Mouse (Mus musculus) embryonic facial prominence, embryonic 11.5 days (tissue): Measurements from ENCODE around the gene Carmil3. TPM values are rescaled to one million over a fixed set of nuclear protein-coding genes. Genes with fewer than 3 reads are reported as not detected.

ENCODE experiments used
- ATAC-seq: fragments of 200-750 bp; cut with Nextera tagmentation; replicated peaks from 2 replicates; pipeline ENCODE4 v1.8.0; 2017; ENCODE audit warnings: low read depth; ENCODE audit not compliant: insufficient number of reproducible peaks, low FRiP score, low TSS enrichment
- DNase-seq: peaks from one replicate; pipeline ENCODE4 v3.0.0-alpha.2; 2015; ENCODE audit warnings: low spot score
- H3K27ac ChIP-seq: fragments of 300-500 bp; sonication (generic); replicated peaks from 2 replicates; pipeline ENCODE4 v1.5.1; 2014; ENCODE audit warnings: mild to moderate bottlenecking, low read depth, low read length, control low read depth
- H3K27me3 ChIP-seq: fragments of 300-500 bp; sonication (generic); 2 replicates; pipeline ENCODE4 v1.6.1; 2014; ENCODE audit warnings: mild to moderate bottlenecking, low read length, moderate library complexity, mixed read lengths; ENCODE audit not compliant: control insufficient read depth, insufficient read depth
- H3K36me3 ChIP-seq: fragments of 300-500 bp; sonication (generic); replicated peaks from 2 replicates; pipeline ENCODE4 v1.6.1; 2014; ENCODE audit warnings: low read depth, mild to moderate bottlenecking, low read length, moderate library complexity, mixed read lengths; ENCODE audit not compliant: control insufficient read depth, insufficient read depth
- H3K4me1 ChIP-seq: fragments of 300-500 bp; sonication (generic); 2 replicates; pipeline ENCODE4 v1.6.1; 2014; ENCODE audit warnings: low read length, mixed read lengths; ENCODE audit not compliant: control insufficient read depth, insufficient read depth
- H3K4me2 ChIP-seq: fragments of 300-500 bp; sonication (generic); 2 replicates; pipeline ENCODE4 v1.6.1; 2014; ENCODE audit warnings: low read depth, mild to moderate bottlenecking, control low read depth, low read length, moderate library complexity
- H3K4me3 ChIP-seq: fragments of 300-500 bp; sonication (generic); 2 replicates; pipeline ENCODE4 v1.5.1; 2014; ENCODE audit warnings: low read depth, low read length, control low read depth
- H3K9ac ChIP-seq: fragments of 300-500 bp; sonication (generic); replicated peaks from 2 replicates; pipeline ENCODE4 v1.6.1; 2014; ENCODE audit warnings: mild to moderate bottlenecking, control low read depth, low read length
- H3K9me3 ChIP-seq: fragments of 300-500 bp; sonication (generic); replicated peaks from 2 replicates; pipeline ENCODE4 v1.6.1; 2016; ENCODE audit warnings: mild to moderate bottlenecking, low read length, inconsistent platforms, mixed read lengths; ENCODE audit not compliant: control insufficient read depth
- WGBS: fragments of 180-500 bp; shearing (Covaris S2); extraction: QIAGEN DNeasy Blood & Tissue Kit; methylation state at CpG from one replicate; pipeline ENCODE4 v1.1.7; 2014; 5-methylcytosine and 5-hydroxymethylcytosine counted together
- polyA plus RNA-seq: library from polyadenylated mRNA; unstranded; fragments of >200 nt; fragmentation: Nextera tagmentation; extraction: Ambion mirVana; gene quantifications from 2 replicates; pipeline ENCODE4 v1.2.1, GENCODE M21; 2014

Gene Carmil3
- polyA plus RNA-seq, 1 experiment from 2014 or later, result 4.9 TPM

GRCm38 (mm10) chr14:55536116-55536745, 45.8 kb downstream of the Carmil3 start:
- WGBS, result 49% methylated on average over 6 of the region's 6 CpGs
- no peak overlapping the region for H3K4me3 ChIP-seq
- H3K4me2 ChIP-seq, result no peak overlapping the region
- H3K4me1 ChIP-seq, result no peaks in the 10 kb centered on the region
- H3K9ac ChIP-seq, result no peak overlapping the region
- H3K36me3 ChIP-seq, result no peaks in the 10 kb centered on the region
- no peak overlapping the region for H3K27ac ChIP-seq
- no peak for ATAC-seq
- peak; percentile 42 for DNase-seq
- H3K9me3 ChIP-seq, result no peaks in the 10 kb centered on the region
- no peaks in the 10 kb centered on the region for H3K27me3 ChIP-seq

- ATAC-seq, result peak; percentile 89
Observed at GRCm38 (mm10) chr14:55540067-55540786, 49.8 kb downstream of the Carmil3 start, which contains the start of gene Pck2. TSS of gene Pck2 (plus strand) at chr14:55540266.

GRCm38 (mm10) chr14:55540787-55541321, 50.4 kb downstream of the Carmil3 start:
- Histone ChIP-seq H3K4me3 (peak overlapping the region; percentile 62), H3K9ac (peak overlapping the region; percentile 77), H3K9me3 (no peaks in the 10 kb centered on the region), H3K27ac (peak overlapping the region; percentile 76), H3K4me2 (peak overlapping the region; percentile 86), H3K36me3 (no peaks in the 10 kb centered on the region; the same call in 1 of the 2 replicates), H3K4me1 (no peaks in the 10 kb centered on the region), H3K27me3 (no peaks in the 10 kb centered on the region)
- peak; percentile 67 for DNase-seq
- 8% methylated on average over 10 of the region's 10 CpGs for WGBS
- ATAC-seq, result no peak

More at GRCm38 (mm10) chr14:55540067-55540786, 49.8 kb downstream of the Carmil3 start, which contains the start of gene Pck2:
- Histone ChIP-seq H3K4me2 (peak within 1 kb of the TSS; percentile 86), H3K9me3 (no peaks in the 10 kb centered on the region), H3K4me1 (no peaks in the 10 kb centered on the region), H3K9ac (peak within 1 kb of the TSS; percentile 77), H3K4me3 (peak within 1 kb of the TSS; percentile 62), H3K27ac (peak within 1 kb of the TSS; percentile 76), H3K27me3 (no peaks in the 10 kb centered on the region), H3K36me3 (no peaks in the 10 kb centered on the region; the same call in 1 of the 2 replicates)
- WGBS, result under 1% methylated on average over 32 of the region's 32 CpGs
- DNase-seq, result peak; percentile 87

- no peak overlapping the region for H3K27ac ChIP-seq
- 95% methylated on average over 12 of the region's 12 CpGs for WGBS
- H3K36me3 ChIP-seq, result no peaks in the 10 kb centered on the region; the same call in 1 of the 2 replicates
- DNase-seq (no peak), ATAC-seq (no peak)
- H3K9ac ChIP-seq, result no peak overlapping the region
- H3K4me2 ChIP-seq, result no peak overlapping the region
- no peaks in the 10 kb centered on the region for H3K4me1 ChIP-seq
- no peak overlapping the region for H3K4me3 ChIP-seq
- H3K9me3 ChIP-seq, result no peaks in the 10 kb centered on the region
- H3K27me3 ChIP-seq, result no peaks in the 10 kb centered on the region
Observed at GRCm38 (mm10) chr14:55542268-55542667, 51.8 kb downstream of the Carmil3 start.

- no peaks in the 10 kb centered on the region for H3K4me1 ChIP-seq
- 87% methylated on average over 9 of the region's 9 CpGs for WGBS
- H3K4me3 ChIP-seq, result no peak overlapping the region
- H3K27ac ChIP-seq, result no peak overlapping the region
- no peak overlapping the region for H3K4me2 ChIP-seq
- no peaks in the 10 kb centered on the region for H3K9me3 ChIP-seq
- no peak for DNase-seq
- H3K36me3 ChIP-seq, result no peaks in the 10 kb centered on the region; the same call in none of the 2 replicates
- H3K27me3 ChIP-seq, result no peaks in the 10 kb centered on the region
- ATAC-seq, result no peak
- no peak overlapping the region for H3K9ac ChIP-seq
Observed at GRCm38 (mm10) chr14:55544334-55544733, 53.9 kb downstream of the Carmil3 start.

GRCm38 (mm10) chr14:55550191-55550590, 59.7 kb downstream of the Carmil3 start:
- DNase-seq (no peak), ATAC-seq (no peak)
- H3K27me3 ChIP-seq, result no peaks in the 10 kb centered on the region
- no peaks in the 10 kb centered on the region; the same call in 1 of the 2 replicates for H3K36me3 ChIP-seq
- WGBS, result 86% methylated on average over 6 of the region's 6 CpGs
- no peak overlapping the region for H3K9ac ChIP-seq
- H3K4me1 ChIP-seq, result no peaks in the 10 kb centered on the region
- H3K27ac ChIP-seq, result no peak overlapping the region
- H3K4me2 ChIP-seq, result no peak overlapping the region
- H3K9me3 ChIP-seq, result no peaks in the 10 kb centered on the region
- H3K4me3 ChIP-seq, result no peak overlapping the region

GRCm38 (mm10) chr14:55551347-55551746, 60.9 kb downstream of the Carmil3 start:
- no peaks in the 10 kb centered on the region; the same call in 1 of the 2 replicates for H3K36me3 ChIP-seq
- WGBS, result 74% methylated on average over 5 of the region's 5 CpGs
- no peak overlapping the region for H3K4me2 ChIP-seq

GRCm38 (mm10) chr14:55551794-55552193, 61.3 kb downstream of the Carmil3 start:
- Histone ChIP-seq H3K9ac (no peak overlapping the region), H3K27me3 (no peaks in the 10 kb centered on the region), H3K9me3 (no peaks in the 10 kb centered on the region), H3K4me1 (no peaks in the 10 kb centered on the region), H3K4me2 (no peak overlapping the region), H3K4me3 (no peak overlapping the region), H3K27ac (no peak overlapping the region), H3K36me3 (no peaks in the 10 kb centered on the region; the same call in 1 of the 2 replicates)
- no peak for DNase-seq
- no peak for ATAC-seq
- WGBS, result 92% methylated on average over 8 of the region's 8 CpGs

More at GRCm38 (mm10) chr14:55551347-55551746, 60.9 kb downstream of the Carmil3 start:
- Histone ChIP-seq H3K4me3 (no peak overlapping the region), H3K9me3 (no peaks in the 10 kb centered on the region), H3K27ac (no peak overlapping the region), H3K27me3 (no peaks in the 10 kb centered on the region), H3K9ac (no peak overlapping the region), H3K4me1 (no peaks in the 10 kb centered on the region)
- ATAC-seq (no peak), DNase-seq (no peak)
